Mouse (Mus musculus): ENCODE measurements around the gene Gm15293. TPM values are rescaled to one million over a fixed set of nuclear protein-coding genes. Genes with fewer than 3 reads are reported as not detected.
"Not testable (repeated sequence)": the region's sequence is repeated elsewhere in the genome, so short reads cannot be mapped to it uniquely, and the experiment has no call there.

Gene Gm15293
- not detected in 2 replicates for polyA plus RNA-seq (2016; fragmentation: Nextera tagmentation; extraction: Ambion mirVana)

DNA sequence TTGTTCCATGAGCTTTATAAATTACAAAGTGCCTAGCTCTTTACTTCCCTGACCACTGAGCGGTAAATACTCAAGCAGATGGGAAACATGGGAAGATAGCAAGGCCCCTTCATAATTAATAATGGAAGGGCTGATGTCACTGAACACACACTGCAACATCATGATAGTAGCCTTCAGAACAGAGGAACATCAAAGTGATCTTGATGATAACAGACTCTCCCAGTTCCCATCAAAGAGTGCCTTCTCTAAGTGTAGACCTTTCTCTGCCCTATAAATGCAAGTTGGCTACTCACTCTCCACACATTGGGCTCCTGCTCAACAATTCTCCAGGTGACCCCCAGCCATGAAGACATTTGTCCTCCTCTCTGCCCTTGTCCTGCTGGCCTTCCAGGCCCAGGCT is at the start of gene Gm15293:
TSS of gene Gm15293 (plus strand) at position 301 of the 400 bp plus-strand sequence.
- H3K9me3 ChIP-seq; H3K27me3 ChIP-seq; H3K27ac ChIP-seq; H3K4me2 ChIP-seq; H3K9ac ChIP-seq; H3K4me3 ChIP-seq (replicated peaks); H3K4me1 ChIP-seq; ATAC-seq (ENCODE audit: low FRiP score); H3K36me3 ChIP-seq (replicated peaks): not testable (repeated sequence)
- WGBS: no CpG with 5 or more reads among the region's 1 CpGs

- not testable (repeated sequence) for H3K4me1 ChIP-seq; ATAC-seq (ENCODE audit: low FRiP score); H3K4me3 ChIP-seq (replicated peaks); H3K36me3 ChIP-seq (replicated peaks); H3K4me2 ChIP-seq; H3K27ac ChIP-seq; H3K27me3 ChIP-seq; H3K9me3 ChIP-seq; H3K9ac ChIP-seq
- WGBS: no CpG with 5 or more reads among the region's 1 CpGs
These were observed 39.4 kb upstream of the Gm15293 start, which contains the start of gene Defa22 for GRCm38 (mm10) chr8:21161977-21162376. TSS of gene Defa22 (plus strand) at chr8:21162277.

- not testable (repeated sequence) for H3K36me3 ChIP-seq (replicated peaks); H3K4me2 ChIP-seq; H3K9me3 ChIP-seq; H3K4me1 ChIP-seq; ATAC-seq (ENCODE audit: low FRiP score); H3K9ac ChIP-seq; H3K4me3 ChIP-seq (replicated peaks); H3K27me3 ChIP-seq; H3K27ac ChIP-seq
- WGBS: no CpG with 5 or more reads among the region's 1 CpGs
These were observed 10.0 kb upstream of the Gm15293 start, which contains the start of gene Defa31 for GRCm38 (mm10) chr8:21191314-21191713. TSS of gene Defa31 (plus strand) at chr8:21191614.

Other genes starting within 250 kb of the Gm15293 start
- gene Defa21, start 176.0 kb upstream of the Gm15293 start, polyA plus RNA-seq (2016; fragmentation: Nextera tagmentation; extraction: Ambion mirVana): not detected in 2 replicates
- not detected in 2 replicates for gene Defa23, start 146.5 kb upstream of the Gm15293 start, polyA plus RNA-seq (2016; fragmentation: Nextera tagmentation; extraction: Ambion mirVana)
- gene Defa35, start 136.5 kb upstream of the Gm15293 start, polyA plus RNA-seq (2016; fragmentation: Nextera tagmentation; extraction: Ambion mirVana): not detected in 2 replicates
- not detected in 2 replicates for gene Defa25, start 117.1 kb upstream of the Gm15293 start, polyA plus RNA-seq (2016; fragmentation: Nextera tagmentation; extraction: Ambion mirVana)
- gene Gm14851, start 105.5 kb upstream of the Gm15293 start, polyA plus RNA-seq (2016; fragmentation: Nextera tagmentation; extraction: Ambion mirVana): not detected in 2 replicates
- not detected in 2 replicates for gene Defa30, start 66.9 kb upstream of the Gm15293 start, polyA plus RNA-seq (2016; fragmentation: Nextera tagmentation; extraction: Ambion mirVana)
- gene Defa22, start 39.3 kb upstream of the Gm15293 start, polyA plus RNA-seq (2016; fragmentation: Nextera tagmentation; extraction: Ambion mirVana): not detected in 2 replicates
- gene Defa31, start 9.9 kb upstream of the Gm15293 start, polyA plus RNA-seq (2016; fragmentation: Nextera tagmentation; extraction: Ambion mirVana): not detected in 2 replicates
- not detected in 2 replicates for gene Gm15292, start 48.2 kb downstream of the Gm15293 start, polyA plus RNA-seq (2016; fragmentation: Nextera tagmentation; extraction: Ambion mirVana)
- not detected in 2 replicates for gene Defa27, start 114.0 kb downstream of the Gm15293 start, polyA plus RNA-seq (2016; fragmentation: Nextera tagmentation; extraction: Ambion mirVana)
- not detected in 2 replicates for gene Defa29, start 125.5 kb downstream of the Gm15293 start, polyA plus RNA-seq (2016; fragmentation: Nextera tagmentation; extraction: Ambion mirVana)
- not detected in 2 replicates for gene Defa2, start 177.0 kb downstream of the Gm15293 start, polyA plus RNA-seq (2016; fragmentation: Nextera tagmentation; extraction: Ambion mirVana)
- not detected in 2 replicates for gene Defa33, start 190.2 kb downstream of the Gm15293 start, polyA plus RNA-seq (2016; fragmentation: Nextera tagmentation; extraction: Ambion mirVana)
- not detected in 2 replicates for gene Defa36, start 225.8 kb downstream of the Gm15293 start, polyA plus RNA-seq (2016; fragmentation: Nextera tagmentation; extraction: Ambion mirVana)

All from forebrain, embryonic 12.5 days (tissue).